9 mouse cellular contexts compared by ENCODE assay signal in the genomic region with DNA sequence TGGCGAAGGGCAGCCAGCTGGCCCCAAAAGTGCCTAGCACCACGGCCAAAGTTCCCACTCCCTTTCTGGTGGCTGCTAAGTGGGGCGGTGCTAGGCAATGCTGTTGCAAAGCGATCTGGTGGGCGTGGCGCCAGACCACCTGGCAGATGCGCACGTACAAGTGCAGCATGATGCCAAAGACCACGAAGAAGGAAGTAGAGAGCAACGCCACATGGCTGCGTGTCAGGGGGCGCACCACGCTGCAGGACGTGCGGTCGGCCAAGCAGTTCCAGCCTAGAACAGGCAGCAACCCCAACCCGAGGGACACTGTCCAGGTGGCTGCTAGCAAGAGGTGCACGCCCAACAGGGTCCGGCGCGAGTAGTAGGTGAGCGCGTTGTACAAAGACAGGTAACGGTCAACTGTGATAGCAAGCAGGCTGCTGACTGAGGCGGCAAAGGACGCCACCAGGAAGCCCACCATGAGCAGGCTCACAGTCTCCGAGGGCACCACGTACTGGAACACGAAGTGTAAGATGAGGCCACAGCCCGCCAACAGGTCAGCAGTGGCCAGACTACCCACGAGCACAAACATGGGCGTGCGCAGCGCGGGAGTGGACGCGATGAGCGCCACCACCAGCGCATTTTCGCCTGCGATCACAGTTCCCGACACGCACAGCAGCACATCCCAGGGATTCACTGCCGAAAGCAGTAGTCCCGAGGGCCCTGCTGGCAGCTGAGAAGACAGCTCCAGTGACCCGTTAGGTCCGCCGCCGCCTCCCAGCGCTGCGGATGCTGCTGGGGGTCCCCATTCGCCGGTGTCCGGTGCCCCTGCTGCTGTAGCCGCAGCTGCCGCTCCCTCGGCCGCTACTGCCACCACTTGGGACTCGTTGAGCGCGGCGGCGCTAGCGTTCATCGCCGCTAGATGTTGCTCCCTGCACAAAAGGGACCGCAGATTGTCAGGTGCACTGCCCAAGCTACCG. TPM values are rescaled to one million over a fixed set of nuclear protein-coding genes. Genes with fewer than 3 reads are reported as not detected.
DNase-seq lines count a peak whose midpoint lies in the region; ATAC-seq lines count a peak whose summit lies in the region.
"Had no signal": no experiment of that assay in that cellular context is flagged by ENCODE, and none has a peak within 500 bp of the region (broad histone marks: within the 10 kb centered on the region; RNA-seq: fewer than 3 reads in every experiment).

No protein-coding gene starts in this region.

- WGBS in hindbrain, embryonic 15.5 days, result 2% methylated on average over 68 of the region's 68 CpGs
- WGBS in midbrain, embryonic 11.5 days, result 3% methylated on average over 68 of the region's 68 CpGs

- H3K4me1 ChIP-seq in megakaryocyte, embryonic 14.5 days, result peaks cover 10% of the 10 kb centered on the region; the same call in 1 of the 2 replicates
- H3K4me1 ChIP-seq in hindbrain, embryonic 15.5 days (replicated peaks), result peaks cover 23% of the 10 kb centered on the region
- H3K4me1 ChIP-seq in midbrain, embryonic 11.5 days (ENCODE audit: control insufficient read depth, insufficient read depth, low read length), result peaks cover 7% of the 10 kb centered on the region; the same call in 1 of the 2 replicates

- peak overlapping the region; percentile 31 for H3K4me3 ChIP-seq in megakaryocyte, embryonic 14.5 days (replicated peaks)
- H3K4me3 ChIP-seq in hindbrain, embryonic 15.5 days, result peak overlapping the region; percentile 57
- peak overlapping the region; percentile 33 for H3K4me3 ChIP-seq in midbrain, embryonic 11.5 days (ENCODE audit: low read depth, low read length)

- peak; percentile 59 for DNase-seq in embryo, embryonic 11 days
- DNase-seq in midbrain, embryonic 11.5 days (ENCODE audit: low spot score, missing footprints), result peak; percentile 93
- DNase-seq in gastrocnemius, postnatal 25 days, result no peak
- no peak for DNase-seq in lung, postnatal 36 days

- H3K36me3 ChIP-seq in megakaryocyte, embryonic 14.5 days (replicated peaks; ENCODE audit: low read length), result no peaks in the 10 kb centered on the region
- H3K36me3 ChIP-seq in hindbrain, embryonic 15.5 days, result no peaks in the 10 kb centered on the region
- H3K36me3 ChIP-seq in midbrain, embryonic 11.5 days (ENCODE audit: control insufficient read depth, insufficient read depth, low read length), result no peaks in the 10 kb centered on the region

- H3K27ac ChIP-seq in hindbrain, embryonic 15.5 days (replicated peaks), result no peak overlapping the region; the same call in 1 of the 2 replicates
- H3K27ac ChIP-seq in midbrain, embryonic 11.5 days (ENCODE audit: low read depth, low read length), result no peak overlapping the region

- peaks cover 14% of the 10 kb centered on the region for H3K9me3 ChIP-seq in megakaryocyte, embryonic 14.5 days
- H3K9me3 ChIP-seq in hindbrain, embryonic 15.5 days, result no peaks in the 10 kb centered on the region
- no peaks in the 10 kb centered on the region for H3K9me3 ChIP-seq in midbrain, embryonic 11.5 days (ENCODE audit: control insufficient read depth, low read length)

- peak overlapping the region; percentile 97 for H3K4me2 ChIP-seq in hindbrain, embryonic 15.5 days
- peak overlapping the region; percentile 44 for H3K4me2 ChIP-seq in midbrain, embryonic 11.5 days

- peak overlapping the region; percentile 37 for H3K9ac ChIP-seq in hindbrain, embryonic 15.5 days
- H3K9ac ChIP-seq in midbrain, embryonic 11.5 days (ENCODE audit: low read length), result no peak overlapping the region

- no peak for ATAC-seq in megakaryocyte, adult 5-6 weeks (ENCODE audit: poor library complexity, severe bottlenecking)
- ATAC-seq in hindbrain, embryonic 15.5 days (ENCODE audit: low FRiP score, low read depth), result peak; percentile 72
- ATAC-seq in midbrain, embryonic 11.5 days (ENCODE audit: low FRiP score), result peak; percentile 38; the same call in 1 of the 2 replicates
- no peak for ATAC-seq in granulocyte monocyte progenitor cell, adult 5-6 weeks (replicated peaks; ENCODE audit: poor library complexity, severe bottlenecking)

- H3K27me3 ChIP-seq in megakaryocyte, embryonic 14.5 days (replicated peaks), result peaks cover 32% of the 10 kb centered on the region
- H3K27me3 ChIP-seq in hindbrain, embryonic 15.5 days, result peaks cover 39% of the 10 kb centered on the region
- H3K27me3 ChIP-seq in midbrain, embryonic 11.5 days (ENCODE audit: control insufficient read depth, insufficient read depth, low read length), result peaks cover 20% of the 10 kb centered on the region

RNA-seq across cellular contexts. Expression of a gene that starts 1.1 kb away (rescaled TPM):
- polyA plus RNA-seq in megakaryocyte, embryonic 14.5 days (2012; ENCODE audit: insufficient read depth, low replicate concordance), result not detected in 2 replicates
- not detected in 2 replicates for total RNA-seq in megakaryocyte, adult 5-6 weeks (2015)
- total RNA-seq in megakaryocyte, adult 5-6 weeks (2017), result not detected in 2 replicates
- 1.1 and 1.8 TPM in 2 replicates for polyA plus RNA-seq in hindbrain, embryonic 15.5 days (2015; fragmentation: Nextera tagmentation; extraction: Ambion mirVana)
- 0.10 TPM in 1 of 2 replicates, not detected in the other for polyA plus RNA-seq in midbrain, embryonic 11.5 days (2014; fragmentation: Nextera tagmentation; extraction: Ambion mirVana)
- not detected in 2 replicates for total RNA-seq in granulocyte monocyte progenitor cell, adult 5-6 weeks (2014; fragmentation: Nextera tagmentation)
- not detected in 2 replicates for total RNA-seq in granulocyte monocyte progenitor cell, adult 5-6 weeks (2017)
- not detected for total RNA-seq in gastrocnemius, postnatal 25 days (2021)
- polyA plus RNA-seq: limb, embryonic 14.5 days had no signal

Comparison
In these comparisons a context has a peak if more than half of its experiments do, and no peak if none do; other contexts are left out.
1. ATAC-seq: peak in hindbrain, embryonic 15.5 days (single experiment) and midbrain, embryonic 11.5 days (single experiment); none in megakaryocyte, adult 5-6 weeks (single experiment) and granulocyte monocyte progenitor cell, adult 5-6 weeks (single experiment).
2. DNase-seq: peak in embryo, embryonic 11 days (single experiment) and midbrain, embryonic 11.5 days (single experiment); none in gastrocnemius, postnatal 25 days (single experiment) and lung, postnatal 36 days (single experiment).
3. Peak in every context shown above with its lines, with median percentiles within 50 percentile points of each other: H3K4me3 ChIP-seq.